Mouse (Mus musculus) limb, embryonic 10.5 days (tissue): ENCODE measurements around the gene Gm9603. TPM values are rescaled to one million over a fixed set of nuclear protein-coding genes. Genes with fewer than 3 reads are reported as not detected.
"Not testable (repeated sequence)": the region's sequence is repeated elsewhere in the genome, so short reads cannot be mapped to it uniquely, and the experiment has no call there.

Source experiments
- DNase-seq: peaks from one replicate; pipeline ENCODE4 v3.0.0-alpha.2; 2017; ENCODE audit warnings: low spot score
- H3K27ac ChIP-seq: fragments of 300-500 bp; sonication (generic); 2 replicates; pipeline ENCODE4 v1.5.1; 2016; ENCODE audit warnings: mild to moderate bottlenecking
- H3K27me3 ChIP-seq: fragments of 300-500 bp; sonication (generic); 2 replicates; pipeline ENCODE4 v1.6.1; 2016; ENCODE audit warnings: low read depth, mild to moderate bottlenecking; ENCODE audit not compliant: poor library complexity, severe bottlenecking
- H3K36me3 ChIP-seq: fragments of 300-500 bp; sonication (generic); 2 replicates; pipeline ENCODE4 v1.6.1; 2016; ENCODE audit warnings: mild to moderate bottlenecking, moderate library complexity
- H3K4me1 ChIP-seq: fragments of 300-500 bp; sonication (generic); 2 replicates; pipeline ENCODE4 v1.6.1; 2016
- H3K4me3 ChIP-seq: fragments of 300-500 bp; sonication (generic); 2 replicates; pipeline ENCODE4 v1.5.1; 2016; ENCODE audit warnings: mild to moderate bottlenecking, moderate library complexity
- H3K9me3 ChIP-seq: fragments of 300-500 bp; sonication (generic); replicated peaks from 2 replicates; pipeline ENCODE4 v1.6.1; 2016; ENCODE audit warnings: mild to moderate bottlenecking
- WGBS: fragments of 180-500 bp; shearing (Covaris S2); methylation state at CpG from one replicate; pipeline ENCODE4 v1.1.7; 2016; 5-methylcytosine and 5-hydroxymethylcytosine counted together
- polyA plus RNA-seq: library from polyadenylated mRNA; unstranded; fragments of >200 nt; fragmentation: Nextera tagmentation; extraction: Ambion mirVana; gene quantifications from 2 replicates; pipeline ENCODE4 v1.2.1, GENCODE M21; 2016

Gene Gm9603
- polyA plus RNA-seq, result not detected in 2 replicates

GRCm38 (mm10) chr14:5687357-5687756 lies at the start of gene Gm9603:
TSS of gene Gm9603 (minus strand) at chr14:5687457.
- H3K27ac ChIP-seq, DNase-seq, H3K9me3 ChIP-seq, H3K4me1 ChIP-seq, H3K36me3 ChIP-seq, H3K27me3 ChIP-seq, H3K4me3 ChIP-seq: not testable (repeated sequence)
- no CpG with 5 or more reads among the region's 2 CpGs for WGBS

- not testable (repeated sequence) for DNase-seq, H3K27ac ChIP-seq
- WGBS, result no CpG with 5 or more reads among the region's 1 CpGs
Measured at GRCm38 (mm10) chr14:5632928-5633327, 54.3 kb downstream of the Gm9603 start, which contains the start of gene Gm8265. TSS of gene Gm8265 (minus strand) at chr14:5633028.

More at GRCm38 (mm10) chr14:5632928-5633327, 54.3 kb downstream of the Gm9603 start, which contains the start of gene Gm8265:
- not testable (repeated sequence) for H3K4me1 ChIP-seq, H3K36me3 ChIP-seq, H3K9me3 ChIP-seq, H3K4me3 ChIP-seq, H3K27me3 ChIP-seq

Other genes starting within 250 kb of the Gm9603 start
- 0.54 and 0.63 TPM in 2 replicates for gene Gm3194, start 232.0 kb downstream of the Gm9603 start, polyA plus RNA-seq
- gene Gm8246, start 209.6 kb downstream of the Gm9603 start, polyA plus RNA-seq, result not detected in 2 replicates
- gene Gm3187, start 203.2 kb downstream of the Gm9603 start, polyA plus RNA-seq, result not detected in 2 replicates
- gene Gm3488, start 185.8 kb downstream of the Gm9603 start, polyA plus RNA-seq, result 0.94 and 1.1 TPM in 2 replicates
- gene Gm3532, start 149.0 kb downstream of the Gm9603 start, polyA plus RNA-seq, result not detected in 2 replicates
- not detected in 2 replicates for gene Gm8265, start 54.4 kb downstream of the Gm9603 start, polyA plus RNA-seq
- 0.41 TPM in 1 of 2 replicates, not detected in the other for gene Gm3373, start 54.1 kb upstream of the Gm9603 start, polyA plus RNA-seq
- gene Gm3383, start 120.5 kb upstream of the Gm9603 start, polyA plus RNA-seq, result 0.63 and 0.85 TPM in 2 replicates
- gene Gm3424, start 142.9 kb upstream of the Gm9603 start, polyA plus RNA-seq, result not detected in 2 replicates
- 0.06 and 0.10 TPM in 2 replicates for gene Gm8237, start 192.9 kb upstream of the Gm9603 start, polyA plus RNA-seq